ENCODE assay signal across 8 mouse cellular contexts in the genomic region with DNA sequence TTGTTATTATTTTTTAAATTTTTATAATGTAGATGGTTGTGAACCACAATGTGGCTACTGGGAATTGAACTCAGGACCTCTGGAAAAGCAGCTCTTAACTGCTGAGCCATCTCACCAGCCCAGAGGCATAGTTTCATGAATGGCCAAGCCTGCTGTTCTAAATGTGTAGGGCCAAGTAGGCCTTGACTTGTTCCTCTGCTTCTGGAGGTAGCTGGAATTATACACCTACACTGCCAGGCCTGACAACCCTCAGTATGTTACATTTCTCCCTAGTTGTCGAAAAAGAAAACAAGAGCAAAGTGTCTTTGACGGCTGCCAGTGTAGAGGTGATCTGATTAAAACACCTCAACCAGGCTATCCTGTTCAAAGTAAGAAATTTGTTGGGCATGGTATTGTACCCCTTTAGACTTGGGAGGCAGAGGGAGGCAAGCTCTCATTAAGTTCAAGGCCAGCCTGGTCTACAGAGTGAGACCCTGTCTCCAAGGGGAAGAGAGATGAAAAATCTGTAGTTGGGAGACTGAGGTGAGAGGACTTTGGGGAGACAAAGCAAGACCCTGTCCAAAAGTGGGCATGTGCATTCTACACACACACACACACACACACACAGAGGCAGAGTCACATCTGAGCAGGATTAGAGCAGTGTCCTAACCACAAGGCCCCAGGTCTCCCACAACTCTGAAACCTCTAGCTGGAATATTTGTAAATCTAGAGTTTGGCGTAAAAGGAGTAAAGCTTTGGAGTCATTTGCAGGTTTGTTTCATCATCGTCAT. TPM values are rescaled to one million over a fixed set of nuclear protein-coding genes. Genes with fewer than 3 reads are reported as not detected.
A peak's percentile ranks its signal among the peaks of the same experiment; 100 is the strongest.
DNase-seq lines count a peak whose midpoint lies in the region; ATAC-seq and TF ChIP-seq lines count a peak whose summit lies in the region.

No protein-coding gene starts in this region.

- 81% methylated on average over 4 of the region's 4 CpGs for WGBS in forebrain, embryonic 13.5 days
- WGBS in forebrain, embryonic 11.5 days, result 89% methylated on average over 4 of the region's 4 CpGs
- 77% methylated on average over 4 of the region's 4 CpGs for WGBS in lung, embryonic 15.5 days
- 84% methylated on average over 4 of the region's 4 CpGs for WGBS in hindbrain, embryonic 14.5 days

- no peak for ATAC-seq in forebrain, embryonic 13.5 days
- ATAC-seq in forebrain, embryonic 11.5 days (replicated peaks; ENCODE audit: low FRiP score), result no peak
- ATAC-seq in lung, embryonic 15.5 days (ENCODE audit: borderline replicate concordance, extremely low read depth, low FRiP score, low TSS enrichment), result no peak
- no peak for ATAC-seq in hindbrain, embryonic 14.5 days (ENCODE audit: low FRiP score)

- H3K9ac ChIP-seq in forebrain, embryonic 13.5 days, result no peak overlapping the region
- no peak overlapping the region for H3K9ac ChIP-seq in forebrain, embryonic 11.5 days (ENCODE audit: low read length)
- H3K9ac ChIP-seq in lung, embryonic 15.5 days, result no peak overlapping the region
- no peak overlapping the region for H3K9ac ChIP-seq in hindbrain, embryonic 14.5 days

- H3K9me3 ChIP-seq in forebrain, embryonic 13.5 days (replicated peaks), result no peaks in the 10 kb centered on the region
- H3K9me3 ChIP-seq in forebrain, embryonic 11.5 days (ENCODE audit: control insufficient read depth, low read length), result no peaks in the 10 kb centered on the region
- H3K9me3 ChIP-seq in lung, embryonic 15.5 days, result no peaks in the 10 kb centered on the region
- H3K9me3 ChIP-seq in hindbrain, embryonic 14.5 days (ENCODE audit: control insufficient read depth, low read length), result no peaks in the 10 kb centered on the region

- no peak overlapping the region for H3ac ChIP-seq in myocyte (ENCODE audit: control insufficient read depth, insufficient read length)

- H3K4me1 ChIP-seq in forebrain, embryonic 13.5 days, result peaks cover 17% of the 10 kb centered on the region
- H3K4me1 ChIP-seq in forebrain, embryonic 11.5 days (replicated peaks; ENCODE audit: control insufficient read depth, insufficient read depth, low read length), result peaks cover 4% of the 10 kb centered on the region
- peaks cover 11% of the 10 kb centered on the region; the same call in 1 of the 2 replicates for H3K4me1 ChIP-seq in lung, embryonic 15.5 days
- peaks cover 3% of the 10 kb centered on the region; the same call in 1 of the 2 replicates for H3K4me1 ChIP-seq in hindbrain, embryonic 14.5 days (replicated peaks; ENCODE audit: control insufficient read depth, insufficient read depth, low read length)

- no peak for TF ChIP-seq POLR2A in myocyte (IDR thresholded peaks at IDR 0.05; ENCODE audit: insufficient read length, low read depth)

- peak overlapping the region; percentile 65 for H3K4me3 ChIP-seq in forebrain, embryonic 13.5 days
- H3K4me3 ChIP-seq in forebrain, embryonic 11.5 days (ENCODE audit: low read depth, low read length), result no peak overlapping the region
- peak overlapping the region; percentile 75; the same call in 1 of the 2 replicates for H3K4me3 ChIP-seq in lung, embryonic 15.5 days
- peak overlapping the region; percentile 59 for H3K4me3 ChIP-seq in hindbrain, embryonic 14.5 days (replicated peaks; ENCODE audit: low read length)
- peak overlapping the region; percentile 82 for H3K4me3 ChIP-seq in myocyte

- H3K36me3 ChIP-seq in forebrain, embryonic 13.5 days (ENCODE audit: poor library complexity, severe bottlenecking), result no peaks in the 10 kb centered on the region
- no peaks in the 10 kb centered on the region for H3K36me3 ChIP-seq in forebrain, embryonic 11.5 days (ENCODE audit: control insufficient read depth, insufficient read depth, low read length)
- no peaks in the 10 kb centered on the region for H3K36me3 ChIP-seq in lung, embryonic 15.5 days
- no peaks in the 10 kb centered on the region for H3K36me3 ChIP-seq in hindbrain, embryonic 14.5 days (replicated peaks; ENCODE audit: control insufficient read depth, insufficient read depth)
- H3K36me3 ChIP-seq in myocyte (ENCODE audit: control insufficient read depth, insufficient read depth), result no peaks in the 10 kb centered on the region

- H3K79me2 ChIP-seq in myocyte (ENCODE audit: control insufficient read depth, insufficient read depth), result no peaks in the 10 kb centered on the region

- H3K4me2 ChIP-seq in forebrain, embryonic 13.5 days, result no peak overlapping the region
- H3K4me2 ChIP-seq in forebrain, embryonic 11.5 days (ENCODE audit: low read depth, low read length, severe bottlenecking), result no peak overlapping the region
- peak overlapping the region; percentile 58; the same call in 1 of the 2 replicates for H3K4me2 ChIP-seq in lung, embryonic 15.5 days
- peak overlapping the region; percentile 70; the same call in 1 of the 2 replicates for H3K4me2 ChIP-seq in hindbrain, embryonic 14.5 days (replicated peaks)
- peak overlapping the region; percentile 30 for H3K4me2 ChIP-seq in myocyte (ENCODE audit: low read depth)

- H3K27ac ChIP-seq in forebrain, embryonic 13.5 days, result no peak overlapping the region
- no peak overlapping the region for H3K27ac ChIP-seq in forebrain, embryonic 11.5 days (ENCODE audit: low read depth, low read length)
- no peak overlapping the region for H3K27ac ChIP-seq in lung, embryonic 15.5 days
- no peak overlapping the region for H3K27ac ChIP-seq in hindbrain, embryonic 14.5 days

- DNase-seq in forebrain, embryonic 11.5 days (ENCODE audit: low spot score), result no peak
- DNase-seq in lung, postnatal 14 days, result no peak
- no peak for DNase-seq in hindbrain, embryonic 14.5 days (ENCODE audit: low spot score)
- no peak for DNase-seq in thymus, postnatal 4 days
- no peak for DNase-seq in thymus, postnatal 14 days

- H3K27me3 ChIP-seq in forebrain, embryonic 13.5 days, result no peaks in the 10 kb centered on the region
- H3K27me3 ChIP-seq in forebrain, embryonic 11.5 days (ENCODE audit: control insufficient read depth, insufficient read depth, low read length), result no peaks in the 10 kb centered on the region
- no peaks in the 10 kb centered on the region for H3K27me3 ChIP-seq in lung, embryonic 15.5 days
- no peaks in the 10 kb centered on the region for H3K27me3 ChIP-seq in hindbrain, embryonic 14.5 days (ENCODE audit: control insufficient read depth, insufficient read depth, low read length)
- no peaks in the 10 kb centered on the region for H3K27me3 ChIP-seq in myocyte (ENCODE audit: control insufficient read depth, insufficient read depth, insufficient read length)

TF ChIP-seq in myocyte, 11 proteins besides CTCF, POLR2A, EP300 and RAD21:
- TF ChIP-seq MYOG (IDR thresholded peaks at IDR 0.05; ENCODE audit: control insufficient read depth in 1 of 3, insufficient read depth in 1 of 3, insufficient read length in 2 of 3, low read depth in 2 of 3) (no peak), E2F4 (IDR thresholded peaks at IDR 0.05; ENCODE audit: insufficient read depth) (no peak), USF1 (IDR thresholded peaks at IDR 0.05; ENCODE audit: low read depth) (no peak), POLR2AphosphoS2 (IDR thresholded peaks at IDR 0.05; ENCODE audit: insufficient read length, low read depth) (no peak), TCF12 (IDR thresholded peaks at IDR 0.05; ENCODE audit: insufficient read depth, poor library complexity, severe bottlenecking) (no peak), MYOD1 (IDR thresholded peaks at IDR 0.05; ENCODE audit: control insufficient read depth in 1 of 3, insufficient read length in 2 of 3, low read depth in 2 of 3) (no peak), TCF3 (IDR thresholded peaks at IDR 0.05; ENCODE audit: insufficient read length, low read depth) (no peak), REST (IDR thresholded peaks at IDR 0.05; ENCODE audit: insufficient read depth, insufficient read length) (no peak), CEBPB (IDR thresholded peaks at IDR 0.05; ENCODE audit: insufficient read depth, poor library complexity, severe bottlenecking) (no peak), SRF (IDR thresholded peaks at IDR 0.05; ENCODE audit: control insufficient read depth, insufficient read length, low read depth) (no peak), MAX (IDR thresholded peaks at IDR 0.05; ENCODE audit: low read depth) (no peak)
TF ChIP-seq in myocyte: peak in this region for 0.

RNA-seq across cellular contexts. Expression of a gene that starts 26.3 kb away (rescaled TPM):
- 0.25 and 0.36 TPM in 2 replicates for polyA plus RNA-seq in forebrain, embryonic 13.5 days (2015; fragmentation: Nextera tagmentation; extraction: Ambion mirVana)
- polyA plus RNA-seq in forebrain, embryonic 11.5 days (2014; fragmentation: Nextera tagmentation; extraction: Ambion mirVana), result 0.69 and 0.77 TPM in 2 replicates
- 0.55 and 0.57 TPM in 2 replicates for polyA plus RNA-seq in lung, embryonic 15.5 days (2015; fragmentation: Nextera tagmentation; extraction: Ambion mirVana)
- polyA plus RNA-seq in hindbrain, embryonic 14.5 days (2014; fragmentation: Nextera tagmentation; extraction: Ambion mirVana), result 1.9 and 2.1 TPM in 2 replicates
- 116 TPM for polyA plus RNA-seq in myocyte (2012; fragmentation: generic; extraction: Trizol)

RNA-seq across cellular contexts. Expression of a gene that starts 46.6 kb away (rescaled TPM):
- polyA plus RNA-seq in forebrain, embryonic 13.5 days (2015; fragmentation: Nextera tagmentation; extraction: Ambion mirVana), result not detected in 2 replicates
- not detected in 2 replicates for polyA plus RNA-seq in forebrain, embryonic 11.5 days (2014; fragmentation: Nextera tagmentation; extraction: Ambion mirVana)
- 0.14 TPM in 1 of 2 replicates, not detected in the other for polyA plus RNA-seq in lung, embryonic 15.5 days (2015; fragmentation: Nextera tagmentation; extraction: Ambion mirVana)
- polyA plus RNA-seq in hindbrain, embryonic 14.5 days (2014; fragmentation: Nextera tagmentation; extraction: Ambion mirVana), result not detected in 2 replicates
- not detected for polyA plus RNA-seq in myocyte (2012; fragmentation: generic; extraction: Trizol)

RNA-seq across cellular contexts. Expression of a gene that starts 59.1 kb away (rescaled TPM):
- 49.1 and 51.0 TPM in 2 replicates for polyA plus RNA-seq in forebrain, embryonic 13.5 days (2015; fragmentation: Nextera tagmentation; extraction: Ambion mirVana)
- polyA plus RNA-seq in forebrain, embryonic 11.5 days (2014; fragmentation: Nextera tagmentation; extraction: Ambion mirVana), result 45.5 and 46.3 TPM in 2 replicates
- polyA plus RNA-seq in lung, embryonic 15.5 days (2015; fragmentation: Nextera tagmentation; extraction: Ambion mirVana), result 129 and 141 TPM in 2 replicates
- polyA plus RNA-seq in hindbrain, embryonic 14.5 days (2014; fragmentation: Nextera tagmentation; extraction: Ambion mirVana), result 53.2 and 71.4 TPM in 2 replicates
- 42.6 TPM for polyA plus RNA-seq in myocyte (2012; fragmentation: generic; extraction: Trizol)

Comparison
In these comparisons a context has a peak if more than half of its experiments do, and no peak if none do; other contexts are left out.
1. H3K4me2 ChIP-seq: peak in lung, embryonic 15.5 days (single experiment), hindbrain, embryonic 14.5 days (single experiment) and myocyte (single experiment); none in forebrain, embryonic 13.5 days (single experiment) and forebrain, embryonic 11.5 days (single experiment).
2. RNA of a gene that starts 26.3 kb away (polyA plus RNA-seq): 116 TPM in myocyte (single experiment); 1.9 to 2.1 TPM in hindbrain, embryonic 14.5 days, 0.69 to 0.77 TPM in forebrain, embryonic 11.5 days, 0.55 to 0.57 TPM in lung, embryonic 15.5 days and 0.25 to 0.36 TPM in forebrain, embryonic 13.5 days; every median in the first group is over 10 times any median in the second.